Mouse (Mus musculus) left cerebral cortex, postnatal 25 days (tissue): ENCODE data around the gene Ttyh2. TPM values are rescaled to one million over a fixed set of nuclear protein-coding genes. Genes with fewer than 3 reads are reported as not detected.

ENCODE experiments used
- DNase-seq, 2 experiments: peaks; one replicate each; pipeline ENCODE4 v3.0.0; 2022; ENCODE audit warnings: low spot score in 2 of 2, mixed read lengths in 1 of 2
- intact Hi-C: fragments of 180-260 bp; cut with DNase I; formaldehyde crosslinking; loops from one replicate; pipeline ENCODE4 v1.15.1; 2025
- total RNA-seq, 2 experiments: library from RNA; stranded (reverse); gene quantifications; 2 replicates each; pipeline ENCODE4 v1.2.3; 2021

Gene Ttyh2
- 10 to 100 TPM; 18.6 to 21.4 TPM for total RNA-seq

GRCm38 (mm10) chr11:114675341-114675825 is at the start of gene Ttyh2:
Gene Ttyh2 (plus strand): TSS chr11:114675431.
- peak; percentile 42 to 51 for DNase-seq
- intact Hi-C loops, result loop anchor here (5.0 kb wide), 2 partner anchors 52 to 122 kb away; partner anchors contain the start of genes Btbd17, Dnaic2 and Gpr142

- intact Hi-C loops, result no loop called here
- DNase-seq, result no peak
Measured at GRCm38 (mm10) chr11:114626071-114626690, 49.0 kb upstream of the Ttyh2 start.

GRCm38 (mm10) chr11:114627036-114627435 is 48.2 kb upstream of the Ttyh2 start:
- intact Hi-C loops, result no loop called here
- no peak for DNase-seq

- no peak for DNase-seq
- intact Hi-C loops, result no loop called here
Measured at GRCm38 (mm10) chr11:114628032-114628431, 47.2 kb upstream of the Ttyh2 start.

- intact Hi-C loops, result loop anchor here (10.0 kb wide), 1 partner anchor 915 kb away; the partner anchor contains the start of gene Cpsf4l
- DNase-seq, result no peak
Measured at GRCm38 (mm10) chr11:114630044-114630443, 45.2 kb upstream of the Ttyh2 start.

GRCm38 (mm10) chr11:114632266-114632665 is 43.0 kb upstream of the Ttyh2 start:
- no peak for DNase-seq
- intact Hi-C loops, result loop anchor here (10.0 kb wide), 1 partner anchor 917 kb away; the partner anchor contains the start of gene Cpsf4l

GRCm38 (mm10) chr11:114636292-114636691 is 38.9 kb upstream of the Ttyh2 start:
- peak; percentile 81 to 89 for DNase-seq

GRCm38 (mm10) chr11:114636727-114637505 is 38.3 kb upstream of the Ttyh2 start:
- DNase-seq, result peak; percentile 51 to 78
- intact Hi-C loops, result loop anchor here (1.0 to 10.0 kb wide), 6 partner anchors 114 to 922 kb away; partner anchors contain the start of genes Cpsf4l and Sdk2

More at GRCm38 (mm10) chr11:114636292-114636691, 38.9 kb upstream of the Ttyh2 start:
- intact Hi-C loops, result loop anchor here (1.0 to 10.0 kb wide), 6 partner anchors 113 to 921 kb away; partner anchors contain the start of genes Cpsf4l and Sdk2

GRCm38 (mm10) chr11:114638647-114639290 is 36.5 kb upstream of the Ttyh2 start:
- intact Hi-C loops, result loop anchor here (5.0 to 10.0 kb wide), 4 partner anchors 161 to 924 kb away; partner anchors contain the start of genes Cpsf4l and Sdk2
- no peak for DNase-seq

GRCm38 (mm10) chr11:114639681-114640103 is 35.5 kb upstream of the Ttyh2 start:
- peak in 1 of 2 experiments; percentile 9 for DNase-seq
- intact Hi-C loops, result loop anchor here (5.0 to 10.0 kb wide), 4 partner anchors 162 to 925 kb away; partner anchors contain the start of genes Cpsf4l and Sdk2

GRCm38 (mm10) chr11:114640658-114641057 is 34.6 kb upstream of the Ttyh2 start:
- no peak for DNase-seq
- intact Hi-C loops, result no loop called here

GRCm38 (mm10) chr11:114641136-114641535 is 34.1 kb upstream of the Ttyh2 start:
- intact Hi-C loops, result no loop called here

GRCm38 (mm10) chr11:114642184-114642583 is 33.0 kb upstream of the Ttyh2 start:
- DNase-seq, result no peak
- intact Hi-C loops, result no loop called here

More at GRCm38 (mm10) chr11:114641136-114641535, 34.1 kb upstream of the Ttyh2 start:
- DNase-seq, result no peak

GRCm38 (mm10) chr11:114642926-114643325 is 32.3 kb upstream of the Ttyh2 start:
- intact Hi-C loops, result no loop called here
- no peak for DNase-seq

- intact Hi-C loops, result no loop called here
- peak in 1 of 2 experiments; percentile 17 for DNase-seq
Measured at GRCm38 (mm10) chr11:114644122-114644521, 31.1 kb upstream of the Ttyh2 start.

- intact Hi-C loops, result no loop called here
- no peak for DNase-seq
Measured at GRCm38 (mm10) chr11:114649510-114649909, 25.7 kb upstream of the Ttyh2 start.

- DNase-seq, result no peak
- intact Hi-C loops, result no loop called here
Measured at GRCm38 (mm10) chr11:114652531-114652930, 22.7 kb upstream of the Ttyh2 start.

GRCm38 (mm10) chr11:114653664-114654063 is 21.6 kb upstream of the Ttyh2 start:
- intact Hi-C loops, result no loop called here
- DNase-seq, result no peak

- peak in 1 of 2 experiments; percentile 66 for DNase-seq
- intact Hi-C loops, result no loop called here
Measured at GRCm38 (mm10) chr11:114654552-114654951, 20.7 kb upstream of the Ttyh2 start.
